ENCODE assay signal across 8 mouse cellular contexts in the genomic region with DNA sequence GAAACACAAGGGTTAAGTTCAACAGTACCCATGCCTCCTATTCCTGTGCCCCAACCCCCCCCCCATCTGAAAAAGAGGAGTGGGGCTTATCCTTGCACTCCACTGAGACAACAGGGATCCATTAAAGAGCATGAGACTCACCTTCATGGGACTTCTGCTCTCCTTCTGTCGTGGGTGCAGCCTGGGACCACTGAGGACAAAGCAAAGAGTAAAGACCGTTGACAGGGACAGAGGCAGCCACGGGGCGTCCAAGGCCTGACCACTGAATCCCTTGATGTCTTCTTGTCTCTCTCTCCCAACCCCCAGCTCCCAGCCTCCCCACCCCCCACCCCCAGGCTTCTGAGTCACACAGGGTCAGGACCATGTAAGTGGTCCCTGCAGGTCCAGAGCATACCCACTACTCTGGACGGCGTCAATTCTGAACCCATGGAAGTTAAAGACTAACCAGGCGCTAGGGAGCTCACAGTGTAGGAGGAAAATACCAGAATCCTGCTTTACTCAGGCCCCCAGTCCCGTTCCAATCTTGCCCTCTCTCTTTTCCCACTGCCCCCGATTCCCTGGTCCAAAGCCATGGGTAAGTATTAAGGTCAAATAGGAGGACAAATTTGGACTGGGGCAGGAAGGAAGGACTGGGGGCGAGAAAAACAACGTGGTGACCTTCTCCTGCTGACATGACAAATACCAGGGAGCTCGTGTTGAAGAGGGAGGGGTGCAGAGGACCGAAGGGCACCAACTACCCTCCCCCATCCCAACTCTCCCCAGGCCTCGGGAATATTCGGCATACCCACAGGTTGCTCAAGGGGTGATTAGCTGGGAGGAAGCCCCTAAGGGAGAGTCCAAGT. TPM values are rescaled to one million over a fixed set of nuclear protein-coding genes. Genes with fewer than 3 reads are reported as not detected.
DNase-seq lines count a peak whose midpoint lies in the region; ATAC-seq and TF ChIP-seq lines count a peak whose summit lies in the region.

No protein-coding gene starts in this region.

- H3K9me3 ChIP-seq in forebrain, embryonic 10.5 days: no peaks in the 10 kb centered on the region
- H3K9me3 ChIP-seq in midbrain, embryonic 11.5 days (ENCODE audit: control insufficient read depth, low read length): no peaks in the 10 kb centered on the region

- peaks cover 39% of the 10 kb centered on the region for H3K79me2 ChIP-seq in liver, adult 2 months (ENCODE audit: control insufficient read depth, insufficient read depth, low read length)

- peak overlapping the region; percentile 98 for H3K9ac ChIP-seq in liver, adult 2 months (ENCODE audit: low read depth, low read length)
- H3K9ac ChIP-seq in midbrain, embryonic 11.5 days (ENCODE audit: low read length): peak overlapping the region; percentile 21

- WGBS in liver, adult 2 months: 7% methylated on average over 15 of the region's 15 CpGs
- 29% methylated on average over 15 of the region's 15 CpGs for WGBS in forebrain, embryonic 10.5 days
- WGBS in midbrain, embryonic 11.5 days: 18% methylated on average over 14 of the region's 15 CpGs

- peak overlapping the region; percentile 87 for H3K4me2 ChIP-seq in midbrain, embryonic 11.5 days

- ATAC-seq in midbrain, embryonic 11.5 days (ENCODE audit: low FRiP score): no peak
- ATAC-seq in megakaryocyte-erythroid progenitor cell, adult 5-6 weeks (replicated peaks; ENCODE audit: low FRiP score, low TSS enrichment, poor library complexity, severe bottlenecking): no peak
- ATAC-seq in erythroid progenitor cell, adult 5-6 weeks (replicated peaks; ENCODE audit: low FRiP score, poor library complexity, severe bottlenecking): no peak

- no peak for TF ChIP-seq CTCF in liver, adult 2 months (IDR thresholded peaks at IDR 0.05; ENCODE audit: low read depth, low read length)

- peaks cover 27% of the 10 kb centered on the region for H3K36me3 ChIP-seq in liver, adult 2 months (ENCODE audit: control insufficient read depth, insufficient read depth, low read length)
- peaks cover 54% of the 10 kb centered on the region for H3K36me3 ChIP-seq in forebrain, embryonic 10.5 days (replicated peaks)
- H3K36me3 ChIP-seq in midbrain, embryonic 11.5 days (ENCODE audit: control insufficient read depth, insufficient read depth, low read length): peaks cover 6% of the 10 kb centered on the region

- peak; percentile 67 for DNase-seq in liver, adult 2 months (ENCODE audit: extremely low read depth, low read depth, low spot score)
- no peak for DNase-seq in liver
- no peak for DNase-seq in forebrain, embryonic 10.5 days (ENCODE audit: extremely low spot score, low spot score)
- peak; percentile 88 for DNase-seq in kidney, adult 11 months
- peak; percentile 88 for DNase-seq in midbrain, embryonic 11.5 days (ENCODE audit: low spot score, missing footprints)
- no peak for DNase-seq in urinary bladder, postnatal 25 days (ENCODE audit: low spot score)

- H3K27ac ChIP-seq in liver, adult 2 months (replicated peaks; ENCODE audit: insufficient read depth, low read depth, low read length): peak overlapping the region; percentile 99
- peak overlapping the region; percentile 99 for H3K27ac ChIP-seq in forebrain, embryonic 10.5 days
- no peak overlapping the region for H3K27ac ChIP-seq in midbrain, embryonic 11.5 days (ENCODE audit: low read depth, low read length)

- H3K4me1 ChIP-seq in liver, adult 2 months (ENCODE audit: control insufficient read depth, insufficient read depth, low read length): peaks cover 7% of the 10 kb centered on the region
- peaks cover 60% of the 10 kb centered on the region for H3K4me1 ChIP-seq in forebrain, embryonic 10.5 days
- H3K4me1 ChIP-seq in midbrain, embryonic 11.5 days (ENCODE audit: control insufficient read depth, insufficient read depth, low read length): peaks cover 35% of the 10 kb centered on the region

- TF ChIP-seq POLR2A in liver, adult 2 months (IDR thresholded peaks at IDR 0.05; ENCODE audit: extremely low read depth, insufficient read depth, low read length): no peak

- H3K4me3 ChIP-seq in liver, adult 2 months (ENCODE audit: insufficient read depth, low read depth, low read length): peak overlapping the region; percentile 99
- peak overlapping the region; percentile 95 for H3K4me3 ChIP-seq in forebrain, embryonic 10.5 days
- peak overlapping the region; percentile 89 for H3K4me3 ChIP-seq in midbrain, embryonic 11.5 days (ENCODE audit: low read depth, low read length)

- no peaks in the 10 kb centered on the region for H3K27me3 ChIP-seq in liver, adult 2 months (ENCODE audit: control insufficient read depth, insufficient read depth, low read length)
- H3K27me3 ChIP-seq in forebrain, embryonic 10.5 days (ENCODE audit: poor library complexity, severe bottlenecking): peaks cover 6% of the 10 kb centered on the region
- no peaks in the 10 kb centered on the region for H3K27me3 ChIP-seq in midbrain, embryonic 11.5 days (ENCODE audit: control insufficient read depth, insufficient read depth, low read length)

RNA-seq across cellular contexts. Expression of a gene that starts 3.7 kb away (rescaled TPM):
- 120 TPM in 2 replicates for total RNA-seq in liver, adult 2 months (2014; rRNA removed)
- 188 and 288 TPM in 2 replicates for polyA plus RNA-seq in liver, adult 2 months (2012; rRNA removed)
- polyA plus RNA-seq in forebrain, embryonic 10.5 days (2016; fragmentation: Nextera tagmentation; extraction: Ambion mirVana): 2.4 and 2.5 TPM in 2 replicates
- polyA plus RNA-seq in midbrain, embryonic 11.5 days (2014; fragmentation: Nextera tagmentation; extraction: Ambion mirVana): 2.2 and 2.9 TPM in 2 replicates
- total RNA-seq in megakaryocyte-erythroid progenitor cell, adult 5-6 weeks (2014; fragmentation: Nextera tagmentation): 8.8 and 12.5 TPM in 2 replicates
- 15.2 and 17.2 TPM in 2 replicates for total RNA-seq in megakaryocyte-erythroid progenitor cell, adult 5-6 weeks (2017)
- total RNA-seq in erythroid progenitor cell, adult 5-6 weeks (2015; ENCODE audit: low replicate concordance): 0.42 and 11.2 TPM in 2 replicates
- total RNA-seq in erythroid progenitor cell, adult 5-6 weeks (2017; ENCODE audit: low replicate concordance): 3.5 and 6.4 TPM in 2 replicates

Comparison
In these comparisons a context has a peak if more than half of its experiments do, and no peak if none do; other contexts are left out.
1. DNase-seq: peak in liver, adult 2 months (single experiment), kidney, adult 11 months (single experiment) and midbrain, embryonic 11.5 days (single experiment); none in liver (single experiment), forebrain, embryonic 10.5 days (single experiment) and urinary bladder, postnatal 25 days (single experiment).
2. Peak in every context shown above with its lines, with median percentiles within 50 percentile points of each other: H3K4me3 ChIP-seq.